Mouse (Mus musculus): Measurements from ENCODE around the gene Pip4k2a.

Gene Pip4k2a

GRCm38 (mm10) chr2:18979675-18980074 lies 18.3 kb downstream of the Pip4k2a start:
- no peak for DNase-seq (ENCODE audit: low read depth, low spot score)

- no peak for DNase-seq (ENCODE audit: low read depth, low spot score)
Observed at GRCm38 (mm10) chr2:18979046-18979445, 18.9 kb downstream of the Pip4k2a start.

GRCm38 (mm10) chr2:18977201-18977805 lies 20.6 kb downstream of the Pip4k2a start:
- no peak for DNase-seq (ENCODE audit: low read depth, low spot score)

GRCm38 (mm10) chr2:18976175-18976574 lies 21.8 kb downstream of the Pip4k2a start:
- DNase-seq (ENCODE audit: low read depth, low spot score): no peak

GRCm38 (mm10) chr2:18974882-18975645 lies 22.9 kb downstream of the Pip4k2a start:
- no peak for DNase-seq (ENCODE audit: low read depth, low spot score)

GRCm38 (mm10) chr2:18971564-18971963 lies 26.4 kb downstream of the Pip4k2a start:
- DNase-seq (ENCODE audit: low read depth, low spot score): no peak

GRCm38 (mm10) chr2:18970461-18970860 lies 27.5 kb downstream of the Pip4k2a start:
- no peak for DNase-seq (ENCODE audit: low read depth, low spot score)

GRCm38 (mm10) chr2:18969066-18969681 lies 28.8 kb downstream of the Pip4k2a start:
- DNase-seq (ENCODE audit: low read depth, low spot score): no peak

GRCm38 (mm10) chr2:18967451-18968063 lies 30.4 kb downstream of the Pip4k2a start:
- DNase-seq (ENCODE audit: low read depth, low spot score): no peak

- DNase-seq (ENCODE audit: low read depth, low spot score): no peak
Observed at GRCm38 (mm10) chr2:18966566-18966965, 31.4 kb downstream of the Pip4k2a start.

- no peak for DNase-seq (ENCODE audit: low read depth, low spot score)
Observed at GRCm38 (mm10) chr2:18965950-18966349, 32.0 kb downstream of the Pip4k2a start.

GRCm38 (mm10) chr2:18965108-18965507 lies 32.8 kb downstream of the Pip4k2a start:
- DNase-seq (ENCODE audit: low read depth, low spot score): no peak

- DNase-seq (ENCODE audit: low read depth, low spot score): no peak
Observed at GRCm38 (mm10) chr2:18963286-18964040, 34.5 kb downstream of the Pip4k2a start.

- no peak for DNase-seq (ENCODE audit: low read depth, low spot score)
Observed at GRCm38 (mm10) chr2:18962502-18962901, 35.4 kb downstream of the Pip4k2a start.

GRCm38 (mm10) chr2:18960376-18960973 lies 37.5 kb downstream of the Pip4k2a start:
- DNase-seq (ENCODE audit: low read depth, low spot score): no peak

- DNase-seq (ENCODE audit: low read depth, low spot score): no peak
Observed at GRCm38 (mm10) chr2:18959558-18959957, 38.4 kb downstream of the Pip4k2a start.

GRCm38 (mm10) chr2:18959008-18959407 lies 38.9 kb downstream of the Pip4k2a start:
- no peak for DNase-seq (ENCODE audit: low read depth, low spot score)

GRCm38 (mm10) chr2:18958501-18958900 lies 39.4 kb downstream of the Pip4k2a start:
- DNase-seq (ENCODE audit: low read depth, low spot score): no peak

- no peak for DNase-seq (ENCODE audit: low read depth, low spot score)
Observed at GRCm38 (mm10) chr2:18958044-18958443, 39.9 kb downstream of the Pip4k2a start.

GRCm38 (mm10) chr2:18957459-18957858 lies 40.5 kb downstream of the Pip4k2a start:
- no peak for DNase-seq (ENCODE audit: low read depth, low spot score)

- DNase-seq (ENCODE audit: low read depth, low spot score): no peak
Observed at GRCm38 (mm10) chr2:18956945-18957344, 41.0 kb downstream of the Pip4k2a start.
